Mouse (Mus musculus): ENCODE results near the gene 1600002K03Rik. TPM values are rescaled to one million over a fixed set of nuclear protein-coding genes. Genes with fewer than 3 reads are reported as not detected.
"Not testable (repeated sequence)": the region's sequence is repeated elsewhere in the genome, so short reads cannot be mapped to it uniquely, and the experiment has no call there.

1600002K03Rik gene
- total RNA-seq, 2 experiments from 2014 or later, result 7.5 to 8.8 TPM

- DNase-seq (ENCODE audit: low spot score in 2 of 2), result no peak
These were observed 47.9 kb downstream of the 1600002K03Rik start for GRCm38 (mm10) chr10:80220676-80221075.

- not testable (repeated sequence) for DNase-seq (ENCODE audit: low spot score in 2 of 2)
These were observed 50.4 kb downstream of the 1600002K03Rik start for GRCm38 (mm10) chr10:80223137-80223536.

Other genes with a start within 250 kb of the 1600002K03Rik start
- 10 to 100 TPM; 12.6 to 15.9 TPM for gene Arid3a, start 245.9 kb upstream of the 1600002K03Rik start, total RNA-seq (2021)
- gene Wdr18, start 212.8 kb upstream of the 1600002K03Rik start, total RNA-seq (2021), result 10 to 100 TPM; 42.6 to 45.3 TPM
- under 1 TPM; 0.25 to 0.39 TPM for gene Grin3b, start 202.2 kb upstream of the 1600002K03Rik start, total RNA-seq (2021)
- gene Tmem259, start 188.6 kb upstream of the 1600002K03Rik start, total RNA-seq (2021), result 100 to 1,000 TPM; 146 to 147 TPM
- gene Cnn2, start 184.4 kb upstream of the 1600002K03Rik start, total RNA-seq (2021), result 10 to 100 TPM; 40.9 to 48.7 TPM
- gene Abca7, start 176.4 kb upstream of the 1600002K03Rik start, total RNA-seq (2021), result 10 to 100 TPM; 21.9 to 23.0 TPM
- 1 to 10 TPM; 7.1 to 8.5 TPM for gene Arhgap45, start 156.3 kb upstream of the 1600002K03Rik start, total RNA-seq (2021)
- 100 to 1,000 TPM; 103 to 112 TPM for gene Polr2e, start 133.1 kb upstream of the 1600002K03Rik start, total RNA-seq (2021)
- 100 to 1,000 TPM; 576 to 622 TPM for gene Gpx4, start 125.8 kb upstream of the 1600002K03Rik start, total RNA-seq (2021)
- 10 to 100 TPM; 51.7 to 53.2 TPM for gene Sbno2, start 67.4 kb upstream of the 1600002K03Rik start, total RNA-seq (2021)
- 100 to 1,000 TPM; 130 to 139 TPM for gene Stk11, start 57.1 kb upstream of the 1600002K03Rik start, total RNA-seq (2021)
- gene Atp5d, start 34.3 kb upstream of the 1600002K03Rik start, total RNA-seq (2021), result 100 to 1,000 TPM; 401 to 425 TPM
- 10 to 100 TPM; 49.1 to 72.7 TPM for gene Cbarp, start 32.1 kb upstream of the 1600002K03Rik start, total RNA-seq (2021)
- 100 to 1,000 TPM; 113 to 124 TPM for gene Midn, start 24.7 kb upstream of the 1600002K03Rik start, total RNA-seq (2021)
- 100 to 1,000 TPM; 296 to 322 TPM for gene Cirbp, start 7.0 kb upstream of the 1600002K03Rik start, total RNA-seq (2021)
- gene Efna2, start 6.5 kb downstream of the 1600002K03Rik start, total RNA-seq (2021), result 1 to 10 TPM; 6.5 to 7.5 TPM
- gene Mum1, start 53.5 kb downstream of the 1600002K03Rik start, total RNA-seq (2021), result 10 to 100 TPM; 48.9 to 50.4 TPM
- gene Ndufs7, start 76.2 kb downstream of the 1600002K03Rik start, total RNA-seq (2021), result 100 to 1,000 TPM; 208 to 225 TPM
- gene Gamt, start 88.1 kb downstream of the 1600002K03Rik start, total RNA-seq (2021), result 100 to 1,000 TPM; 181 to 214 TPM
- 100 to 1,000 TPM; 180 to 181 TPM for gene Dazap1, start 88.5 kb downstream of the 1600002K03Rik start, total RNA-seq (2021)
- 1,000 to 10,000 TPM; 1,413 to 1,504 TPM for gene Rps15, start 119.5 kb downstream of the 1600002K03Rik start, total RNA-seq (2021)
- 10 to 100 TPM in 1 of 2 experiments, 1 to 10 TPM in 1; 9.9 to 10.4 TPM for gene Apc2, start 123.0 kb downstream of the 1600002K03Rik start, total RNA-seq (2021)
- 10 to 100 TPM; 30.8 to 31.2 TPM for gene 2310011J03Rik, start 147.6 kb downstream of the 1600002K03Rik start, total RNA-seq (2021)
- gene Pcsk4, start 156.6 kb downstream of the 1600002K03Rik start, total RNA-seq (2021), result 1 to 10 TPM; 7.7 to 7.8 TPM
- gene Reep6, start 157.0 kb downstream of the 1600002K03Rik start, total RNA-seq (2021), result 10 to 100 TPM; 13.1 to 26.7 TPM
- gene Adamtsl5, start 175.5 kb downstream of the 1600002K03Rik start, total RNA-seq (2021), result 10 to 100 TPM; 12.8 to 13.2 TPM
- gene Plk5, start 183.5 kb downstream of the 1600002K03Rik start, total RNA-seq (2021), result under 1 TPM in 1 of 2 experiments, not detected in 1; 0.36 TPM
- gene Mex3d, start 214.7 kb downstream of the 1600002K03Rik start, total RNA-seq (2021), result 10 to 100 TPM; 25.4 to 26.7 TPM
- 100 to 1,000 TPM; 142 to 147 TPM for gene Mbd3, start 226.6 kb downstream of the 1600002K03Rik start, total RNA-seq (2021)
- 100 to 1,000 TPM; 535 to 613 TPM for gene Uqcr11, start 233.9 kb downstream of the 1600002K03Rik start, total RNA-seq (2021)